Mouse (Mus musculus): Measurements from ENCODE around the gene Ntm. TPM values are rescaled to one million over a fixed set of nuclear protein-coding genes. Genes with fewer than 3 reads are reported as not detected.

Ntm gene
- polyA plus RNA-seq, 1 experiment: 5.4 TPM

DNA sequence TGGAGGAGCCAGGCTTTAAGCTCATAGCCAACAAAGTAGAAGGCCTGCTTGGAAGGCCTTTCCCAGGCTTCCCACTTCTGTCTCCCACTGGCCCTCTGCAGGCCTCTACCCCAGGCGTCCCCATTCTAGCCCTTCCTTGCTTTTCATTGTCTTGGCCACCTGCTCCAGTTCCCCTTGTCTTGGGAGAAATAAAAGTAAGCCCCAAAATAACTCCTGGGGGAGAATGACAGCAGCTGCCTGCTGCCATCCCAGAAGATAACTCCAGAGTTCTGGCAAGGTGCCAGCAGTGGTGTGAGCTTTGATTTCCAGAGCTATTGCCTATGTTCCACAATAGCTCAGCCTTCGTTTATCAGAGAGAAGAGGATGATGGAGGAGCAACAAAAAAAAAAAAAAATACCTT lies 760.7 kb downstream of the Ntm start:
- no peaks in the 10 kb centered on the region for H3K4me1 ChIP-seq (ENCODE audit: control insufficient read depth, insufficient read depth, low read length)
- no peak overlapping the region for H3K27ac ChIP-seq (ENCODE audit: control insufficient read depth, insufficient read depth, low read depth, low read length)
- TF ChIP-seq CTCF (IDR thresholded peaks at IDR 0.05; ENCODE audit: control insufficient read depth, insufficient read depth, insufficient replicate concordance, low read depth, low read length) (no peak), POLR2A (IDR thresholded peaks at IDR 0.05; ENCODE audit: control insufficient read depth, low read depth, low read length) (no peak)
- no peak overlapping the region for H3K4me3 ChIP-seq (ENCODE audit: control insufficient read depth, low read depth, low read length)
- H3K36me3 ChIP-seq (ENCODE audit: control insufficient read depth, insufficient read depth, low read length): no peaks in the 10 kb centered on the region
- no peaks in the 10 kb centered on the region for H3K27me3 ChIP-seq (ENCODE audit: control insufficient read depth, insufficient read depth, low read length)

DNA sequence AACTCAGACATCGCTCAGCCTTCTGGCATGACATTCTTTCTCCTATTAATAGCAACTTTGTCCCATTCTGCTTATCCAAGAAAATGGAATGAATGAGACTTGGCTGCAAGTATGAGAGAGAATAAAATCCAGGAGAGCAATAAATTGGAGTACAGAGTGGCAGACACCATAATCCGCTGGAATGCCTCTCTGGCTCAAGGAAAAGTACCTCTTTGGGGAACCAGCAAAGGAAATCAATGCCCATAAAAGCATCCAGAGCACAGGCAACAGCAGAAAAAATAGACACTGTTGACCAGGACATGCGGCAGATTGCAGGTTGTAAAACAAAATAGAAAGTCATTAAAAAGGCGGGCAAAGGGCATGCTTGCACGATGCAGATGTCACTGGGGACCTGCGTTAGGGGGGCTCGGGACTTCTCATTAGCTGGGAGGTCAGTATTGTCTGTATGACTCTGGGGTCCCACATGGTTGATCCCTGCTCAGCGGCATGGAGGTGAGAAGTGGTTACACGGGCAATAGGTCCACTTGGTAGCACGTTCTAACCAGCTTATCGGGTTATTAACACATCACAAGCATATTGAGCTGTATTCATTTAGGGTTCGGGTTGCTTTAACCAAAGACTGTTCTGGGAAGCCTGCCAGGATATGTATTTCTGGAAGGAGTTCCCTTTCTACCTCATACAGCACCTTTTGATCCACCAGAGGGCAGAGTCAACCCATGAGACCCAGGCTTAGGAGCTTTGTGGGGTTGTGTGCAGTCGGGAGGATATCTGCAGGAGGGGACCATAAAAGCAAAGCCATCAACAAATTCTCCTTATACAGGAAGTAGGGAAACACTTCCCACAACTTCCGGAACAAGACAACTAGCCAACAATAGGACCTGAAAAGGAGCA lies 761.5 kb downstream of the Ntm start:
- TF ChIP-seq POLR2A (IDR thresholded peaks at IDR 0.05; ENCODE audit: control insufficient read depth, low read depth, low read length): no peak
- TF ChIP-seq CTCF (IDR thresholded peaks at IDR 0.05; ENCODE audit: control insufficient read depth, insufficient read depth, insufficient replicate concordance, low read depth, low read length): no peak
- no peaks in the 10 kb centered on the region for H3K4me1 ChIP-seq (ENCODE audit: control insufficient read depth, insufficient read depth, low read length)

GRCm38 (mm10) chr9:29197046-29197445 lies 765.9 kb downstream of the Ntm start:
- TF ChIP-seq POLR2A (IDR thresholded peaks at IDR 0.05; ENCODE audit: control insufficient read depth, low read depth, low read length) (no peak), CTCF (IDR thresholded peaks at IDR 0.05; ENCODE audit: control insufficient read depth, insufficient read depth, insufficient replicate concordance, low read depth, low read length) (no peak)
- Histone ChIP-seq H3K36me3 (ENCODE audit: control insufficient read depth, insufficient read depth, low read length) (no peaks in the 10 kb centered on the region), H3K4me3 (ENCODE audit: control insufficient read depth, low read depth, low read length) (no peak overlapping the region), H3K4me1 (ENCODE audit: control insufficient read depth, insufficient read depth, low read length) (no peaks in the 10 kb centered on the region), H3K27ac (ENCODE audit: control insufficient read depth, insufficient read depth, low read depth, low read length) (no peak overlapping the region), H3K27me3 (ENCODE audit: control insufficient read depth, insufficient read depth, low read length) (no peaks in the 10 kb centered on the region)

More for the DNA sequence above, 761.5 kb downstream of the Ntm start:
- H3K36me3 ChIP-seq (ENCODE audit: control insufficient read depth, insufficient read depth, low read length): no peaks in the 10 kb centered on the region
- H3K27ac ChIP-seq (ENCODE audit: control insufficient read depth, insufficient read depth, low read depth, low read length): no peak overlapping the region
- no peaks in the 10 kb centered on the region for H3K27me3 ChIP-seq (ENCODE audit: control insufficient read depth, insufficient read depth, low read length)
- H3K4me3 ChIP-seq (ENCODE audit: control insufficient read depth, low read depth, low read length): no peak overlapping the region

DNA sequence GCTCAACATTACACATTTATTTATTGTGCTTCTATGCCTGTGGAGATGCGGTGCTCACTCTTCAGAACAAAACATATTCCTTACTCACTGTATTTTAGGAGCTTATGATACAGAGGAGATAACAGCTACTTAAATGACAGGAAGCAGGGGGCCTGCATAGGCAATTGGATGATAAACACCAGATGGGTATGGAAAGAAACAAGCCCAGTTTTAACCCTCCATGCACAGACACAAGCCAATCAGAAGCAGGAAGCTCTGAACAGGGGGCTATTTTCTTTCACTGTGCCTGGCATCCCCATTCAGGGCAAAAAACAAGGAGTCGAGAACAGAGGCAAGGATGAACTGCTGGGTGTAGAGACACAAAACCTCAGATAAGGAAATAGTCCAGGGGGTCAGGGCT lies 768.7 kb downstream of the Ntm start:
- H3K36me3 ChIP-seq (ENCODE audit: control insufficient read depth, insufficient read depth, low read length): no peaks in the 10 kb centered on the region
- no peaks in the 10 kb centered on the region for H3K27me3 ChIP-seq (ENCODE audit: control insufficient read depth, insufficient read depth, low read length)
- no peaks in the 10 kb centered on the region for H3K4me1 ChIP-seq (ENCODE audit: control insufficient read depth, insufficient read depth, low read length)
- no peak overlapping the region for H3K27ac ChIP-seq (ENCODE audit: control insufficient read depth, insufficient read depth, low read depth, low read length)
- no peak overlapping the region for H3K4me3 ChIP-seq (ENCODE audit: control insufficient read depth, low read depth, low read length)
- TF ChIP-seq POLR2A (IDR thresholded peaks at IDR 0.05; ENCODE audit: control insufficient read depth, low read depth, low read length) (no peak), CTCF (IDR thresholded peaks at IDR 0.05; ENCODE audit: control insufficient read depth, insufficient read depth, insufficient replicate concordance, low read depth, low read length) (no peak)

GRCm38 (mm10) chr9:29183011-29183410 lies 779.9 kb downstream of the Ntm start:
- no peak overlapping the region for H3K27ac ChIP-seq (ENCODE audit: control insufficient read depth, insufficient read depth, low read depth, low read length)
- no peaks in the 10 kb centered on the region for H3K4me1 ChIP-seq (ENCODE audit: control insufficient read depth, insufficient read depth, low read length)
- no peak overlapping the region for H3K4me3 ChIP-seq (ENCODE audit: control insufficient read depth, low read depth, low read length)
- H3K36me3 ChIP-seq (ENCODE audit: control insufficient read depth, insufficient read depth, low read length): no peaks in the 10 kb centered on the region
- H3K27me3 ChIP-seq (ENCODE audit: control insufficient read depth, insufficient read depth, low read length): no peaks in the 10 kb centered on the region
- TF ChIP-seq CTCF (IDR thresholded peaks at IDR 0.05; ENCODE audit: control insufficient read depth, insufficient read depth, insufficient replicate concordance, low read depth, low read length) (no peak), POLR2A (IDR thresholded peaks at IDR 0.05; ENCODE audit: control insufficient read depth, low read depth, low read length) (no peak)

DNA sequence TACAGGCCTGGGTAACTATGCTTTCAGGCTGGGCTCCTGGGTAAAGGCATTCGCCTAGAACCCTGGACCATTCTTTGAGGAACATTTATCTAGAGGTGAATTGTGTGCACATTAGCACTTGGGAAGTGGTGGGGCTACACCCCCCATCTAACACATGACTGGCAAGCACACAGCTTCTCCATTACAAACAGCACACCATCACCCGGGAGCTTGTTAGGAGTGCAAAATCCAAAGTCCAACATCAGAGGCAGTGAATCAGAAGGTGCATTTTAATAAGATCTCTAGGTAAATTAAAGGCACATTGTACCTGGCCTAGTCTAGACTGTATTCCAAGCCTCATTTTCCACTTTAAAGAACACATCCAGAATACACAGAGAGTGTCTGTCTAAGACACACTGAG lies 781.3 kb downstream of the Ntm start:
- H3K4me1 ChIP-seq (ENCODE audit: control insufficient read depth, insufficient read depth, low read length): no peaks in the 10 kb centered on the region
- no peaks in the 10 kb centered on the region for H3K36me3 ChIP-seq (ENCODE audit: control insufficient read depth, insufficient read depth, low read length)
- H3K27me3 ChIP-seq (ENCODE audit: control insufficient read depth, insufficient read depth, low read length): no peaks in the 10 kb centered on the region
- no peak overlapping the region for H3K4me3 ChIP-seq (ENCODE audit: control insufficient read depth, low read depth, low read length)
- no peak for TF ChIP-seq CTCF (IDR thresholded peaks at IDR 0.05; ENCODE audit: control insufficient read depth, insufficient read depth, insufficient replicate concordance, low read depth, low read length)
- no peak for TF ChIP-seq POLR2A (IDR thresholded peaks at IDR 0.05; ENCODE audit: control insufficient read depth, low read depth, low read length)
- no peak overlapping the region for H3K27ac ChIP-seq (ENCODE audit: control insufficient read depth, insufficient read depth, low read depth, low read length)

DNA sequence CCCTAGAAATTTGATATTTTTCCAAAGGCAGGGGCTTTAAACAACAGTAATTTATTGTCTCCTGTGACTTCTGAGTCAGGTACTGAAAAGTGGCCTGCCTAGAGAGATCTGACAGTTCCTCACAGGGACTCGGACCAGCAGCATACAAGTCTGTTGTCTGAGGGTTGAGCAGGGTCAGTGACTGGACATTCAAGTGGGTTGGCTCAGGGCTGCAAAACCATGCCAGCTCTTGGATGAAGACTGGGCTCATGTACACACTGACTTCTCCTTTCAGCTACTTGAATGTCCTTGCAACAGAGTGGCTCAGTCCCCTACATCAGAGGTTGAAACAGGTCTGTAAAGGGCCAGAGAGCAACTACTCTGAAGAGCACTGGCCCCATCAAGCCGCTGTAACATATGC lies 797.2 kb downstream of the Ntm start:
- Histone ChIP-seq H3K27me3 (ENCODE audit: control insufficient read depth, insufficient read depth, low read length) (no peaks in the 10 kb centered on the region), H3K4me3 (ENCODE audit: control insufficient read depth, low read depth, low read length) (no peak overlapping the region), H3K27ac (ENCODE audit: control insufficient read depth, insufficient read depth, low read depth, low read length) (no peak overlapping the region), H3K4me1 (ENCODE audit: control insufficient read depth, insufficient read depth, low read length) (no peaks in the 10 kb centered on the region), H3K36me3 (ENCODE audit: control insufficient read depth, insufficient read depth, low read length) (no peaks in the 10 kb centered on the region)
- TF ChIP-seq CTCF (IDR thresholded peaks at IDR 0.05; ENCODE audit: control insufficient read depth, insufficient read depth, insufficient replicate concordance, low read depth, low read length): no peak
- no peak for TF ChIP-seq POLR2A (IDR thresholded peaks at IDR 0.05; ENCODE audit: control insufficient read depth, low read depth, low read length)
